Mouse (Mus musculus): Measurements from ENCODE around the gene Oosp1. TPM values are rescaled to one million over a fixed set of nuclear protein-coding genes. Genes with fewer than 3 reads are reported as not detected.

Oosp1 gene
- 1.4 to 3.7 TPM (median 1.9 TPM) in 4 replicates for total RNA-seq (2023)

DNA sequence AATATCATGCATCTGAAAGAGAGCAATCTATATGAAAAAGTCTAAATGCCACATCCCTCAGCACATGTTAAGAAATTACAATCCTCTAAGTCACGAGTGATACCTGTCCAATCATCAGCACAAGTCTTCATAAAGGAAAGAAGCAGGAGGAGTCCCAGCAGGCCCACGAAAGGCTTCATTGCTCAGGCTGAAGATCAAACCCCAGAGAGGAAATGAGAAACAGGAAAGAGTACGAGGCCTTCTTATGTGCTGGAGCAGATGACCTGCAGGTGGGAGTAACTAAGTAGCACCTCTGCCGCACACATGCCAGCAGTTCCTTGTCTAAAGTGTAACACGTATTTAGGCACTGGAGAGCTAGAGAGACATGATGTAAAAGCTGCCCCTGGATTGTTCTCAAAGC lies at the start of gene Oosp1:
Gene Oosp1, minus strand, starts transcription at position 312 of the 400 bp plus-strand sequence.

DNA sequence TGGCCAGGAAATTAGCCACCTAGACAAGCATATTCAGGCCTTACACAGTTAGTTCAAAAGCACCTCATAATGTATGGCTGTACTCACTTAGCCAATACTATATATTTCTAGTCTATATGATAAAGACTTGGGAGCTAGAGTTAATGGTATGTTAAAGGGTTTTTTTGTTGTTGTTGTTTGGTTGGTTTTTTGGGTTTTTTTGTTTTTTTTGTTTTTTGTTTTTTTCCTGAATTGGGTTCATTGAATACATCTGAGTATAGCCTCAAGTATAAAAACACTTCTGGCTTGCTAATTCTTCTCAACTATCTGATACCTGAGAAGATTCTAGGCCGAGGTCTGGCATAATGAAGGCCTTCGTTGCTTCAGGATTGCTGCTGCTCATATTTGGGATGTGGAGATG lies 5.8 kb upstream of the Oosp1 start, which contains the start of gene Oosp3:
Gene Oosp3, plus strand, starts transcription at position 301 of the 400 bp plus-strand sequence.

DNA sequence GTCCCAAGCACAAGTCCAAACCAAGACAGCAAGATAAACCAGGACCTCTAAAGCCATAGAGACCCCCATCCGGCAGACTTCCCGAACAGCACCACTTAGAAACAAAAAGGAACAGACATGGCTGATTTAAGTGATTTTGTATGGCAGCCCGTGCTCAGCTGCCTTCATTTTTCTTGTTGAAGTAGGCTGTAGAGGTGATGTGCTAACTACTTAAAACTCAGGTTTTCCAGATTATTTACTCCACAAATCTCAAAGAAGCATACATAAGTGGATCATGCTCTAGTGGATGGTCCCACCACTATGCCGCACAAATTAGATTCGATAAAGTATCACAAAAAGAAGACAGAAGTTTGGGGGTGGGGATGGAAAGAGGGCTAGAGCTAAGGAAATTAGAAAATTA lies 30.5 kb downstream of the Oosp1 start, which contains the start of gene Oosp2:
Gene Oosp2, minus strand, starts transcription at position 101 of the 400 bp plus-strand sequence.

DNA sequence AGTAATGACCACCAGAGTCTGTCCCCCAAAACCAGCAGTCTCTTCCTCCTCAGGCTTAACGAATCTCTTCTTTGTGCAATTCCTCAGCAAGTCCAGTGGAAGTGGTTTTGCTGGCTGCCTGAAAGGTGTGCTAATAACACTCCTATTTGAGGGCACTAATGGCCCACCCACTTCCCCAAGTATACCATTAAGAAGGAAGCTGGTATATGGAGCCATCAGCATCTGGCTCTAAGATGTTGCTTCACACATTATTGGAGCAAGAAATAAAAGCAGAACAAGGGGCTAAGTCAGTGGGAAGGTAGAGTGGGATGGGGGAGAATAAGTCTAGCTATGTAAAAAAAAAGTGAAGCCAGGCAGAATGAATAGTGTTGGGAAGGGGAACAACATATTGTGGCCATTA lies 50.2 kb downstream of the Oosp1 start, which contains the start of gene Ms4a3:
Gene Ms4a3, minus strand, starts transcription at position 120 of the 400 bp plus-strand sequence.

DNA sequence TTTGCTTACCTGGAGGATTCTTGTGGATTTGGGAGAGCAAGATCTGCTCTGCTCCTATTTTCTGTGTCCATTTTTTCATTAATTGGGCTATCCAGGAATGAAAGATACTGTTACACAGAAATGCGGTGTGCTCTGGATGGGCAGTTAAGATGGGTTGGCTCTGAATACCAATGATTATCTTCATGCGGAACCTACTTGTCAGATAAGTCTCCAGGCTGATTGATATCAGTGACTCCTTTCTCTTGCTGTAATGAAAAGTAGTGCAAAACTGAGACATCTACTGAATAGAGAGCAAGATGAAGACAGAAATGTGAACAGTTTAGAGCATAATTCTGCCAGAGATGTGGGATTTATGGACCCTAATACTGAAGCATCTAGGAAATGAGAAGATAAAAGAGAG lies 67.4 kb downstream of the Oosp1 start, which contains the start of gene Ms4a2:
Gene Ms4a2, minus strand, starts transcription at position 169 of the 400 bp plus-strand sequence.

Other genes starting within 250 kb of the Oosp1 start
- gene Ms4a4b, start 247.6 kb downstream of the Oosp1 start, total RNA-seq (2023), result 16.3 to 21.1 TPM (median 18.4 TPM) in 4 replicates
- 15.3 to 23.6 TPM (median 17.7 TPM) in 4 replicates for gene Ms4a6c, start 221.8 kb downstream of the Oosp1 start, total RNA-seq (2023)
- 187 to 210 TPM (median 201 TPM) in 4 replicates for gene Gm8369, start 205.2 kb downstream of the Oosp1 start, total RNA-seq (2023)
- gene Ms4a6b, start 174.6 kb downstream of the Oosp1 start, total RNA-seq (2023), result 70.8 to 89.5 TPM (median 81.5 TPM) in 4 replicates
- gene Ms4a4d, start 154.3 kb downstream of the Oosp1 start, total RNA-seq (2023), result 0.51 TPM in 1 of 4 replicates, not detected in the others
- 2.6 to 3.6 TPM (median 3.3 TPM) in 4 replicates for gene Ms4a6d, start 86.3 kb downstream of the Oosp1 start, total RNA-seq (2023)
- gene Ms4a2, start 67.4 kb downstream of the Oosp1 start, total RNA-seq (2023), result not detected in 4 replicates
- gene Ms4a3, start 50.3 kb downstream of the Oosp1 start, total RNA-seq (2023), result not detected in 4 replicates
- gene Oosp2, start 30.6 kb downstream of the Oosp1 start, total RNA-seq (2023), result not detected in 4 replicates
- gene Oosp3, start 5.9 kb upstream of the Oosp1 start, total RNA-seq (2023), result not detected in 4 replicates
- gene Gif, start 56.4 kb upstream of the Oosp1 start, total RNA-seq (2023), result not detected in 4 replicates
- gene Mrpl16, start 79.2 kb upstream of the Oosp1 start, total RNA-seq (2023), result 28.4 to 34.4 TPM (median 30.1 TPM) in 4 replicates
- 0.39 to 1.0 TPM (median 0.71 TPM) in 4 replicates for gene Stx3, start 128.3 kb upstream of the Oosp1 start, total RNA-seq (2023)
- not detected in 4 replicates for gene Olfr1417, start 148.1 kb upstream of the Oosp1 start, total RNA-seq (2023)
- gene Olfr1418, start 169.9 kb upstream of the Oosp1 start, total RNA-seq (2023), result not detected in 4 replicates
- not detected in 4 replicates for gene Olfr1419, start 184.0 kb upstream of the Oosp1 start, total RNA-seq (2023)
- not detected in 4 replicates for gene Olfr1420, start 195.4 kb upstream of the Oosp1 start, total RNA-seq (2023)
- 68.1 to 75.5 TPM (median 72.5 TPM) in 4 replicates for gene Patl1, start 221.2 kb upstream of the Oosp1 start, total RNA-seq (2023)